ENCODE assay signal across 12 mouse cellular contexts in the genomic region with DNA sequence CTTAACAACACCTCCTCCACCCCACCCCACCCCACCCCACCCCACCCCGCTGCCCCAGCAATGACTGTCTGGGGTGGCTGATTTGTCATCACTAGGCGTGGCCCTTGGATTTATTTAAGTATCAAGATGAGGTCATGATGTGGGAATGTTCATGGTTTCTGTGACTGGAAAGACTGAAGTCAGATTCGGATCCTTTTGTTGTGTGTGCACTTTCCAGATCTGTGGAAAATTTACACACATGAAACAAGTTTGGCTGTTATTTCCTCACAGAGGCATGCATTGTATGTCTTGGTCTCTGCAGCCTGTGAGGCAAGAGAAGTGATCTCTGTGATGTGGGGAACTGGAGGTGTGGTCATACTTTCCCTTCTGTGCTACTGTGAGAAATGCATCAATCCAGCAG. TPM values are rescaled to one million over a fixed set of nuclear protein-coding genes. Genes with fewer than 3 reads are reported as not detected.
DNase-seq lines count a peak whose midpoint lies in the region; ATAC-seq and TF ChIP-seq lines count a peak whose summit lies in the region.
"Had no signal": no experiment of that assay in that cellular context is flagged by ENCODE, and none has a peak within 500 bp of the region (broad histone marks: within the 10 kb centered on the region; RNA-seq: fewer than 3 reads in every experiment).

No protein-coding gene starts in this region.

- no peaks in the 10 kb centered on the region for H3K27me3 ChIP-seq in heart, embryonic 16.5 days (ENCODE audit: control insufficient read depth, insufficient read depth, low read length)
- H3K27me3 ChIP-seq in myocyte (ENCODE audit: control insufficient read depth, insufficient read depth, insufficient read length), result no peaks in the 10 kb centered on the region

- DNase-seq in heart, adult 8-10 months (ENCODE audit: low spot score), result no peak
- peak; percentile 31 for DNase-seq in 416B (ENCODE audit: low read depth)
- peak; percentile 64 for DNase-seq in T-cell, adult 2 months (ENCODE audit: low spot score)
- DNase-seq in retina, postnatal 1 day, result no peak
- DNase-seq in embryo, embryonic 11 days, result no peak
- DNase-seq in yolk sac, embryonic 10.5 days (ENCODE audit: low spot score), result no peak

- H3K79me2 ChIP-seq in myocyte (ENCODE audit: control insufficient read depth, insufficient read depth), result peaks cover 70% of the 10 kb centered on the region

- H3K9me3 ChIP-seq in heart, embryonic 16.5 days (replicated peaks; ENCODE audit: control insufficient read depth, low read length), result no peaks in the 10 kb centered on the region
- H3K9me3 ChIP-seq: midbrain, embryonic 10.5 days had no signal

- H3K4me1 ChIP-seq in heart, embryonic 16.5 days (ENCODE audit: control insufficient read depth, insufficient read depth, low read length), result peaks cover 64% of the 10 kb centered on the region

- H3K4me3 ChIP-seq in heart, embryonic 16.5 days (ENCODE audit: low read length), result no peak overlapping the region
- no peak overlapping the region for H3K4me3 ChIP-seq in myocyte
- H3K4me3 ChIP-seq: midbrain, embryonic 10.5 days had no signal

- 42% methylated on average over 3 of the region's 3 CpGs for WGBS in heart, embryonic 16.5 days

- ATAC-seq in heart, embryonic 16.5 days (replicated peaks; ENCODE audit: extremely low read depth, insufficient read depth, low FRiP score), result no peak
- ATAC-seq: hindbrain, embryonic 16.5 days had no signal

- H3ac ChIP-seq in myocyte (ENCODE audit: control insufficient read depth, insufficient read length), result no peak overlapping the region

- H3K9ac ChIP-seq in heart, embryonic 16.5 days (ENCODE audit: low read length), result 0 out of 2 replicates have a peak overlapping the region, but pooled peaks have one; percentile 13

- H3K27ac ChIP-seq in heart, embryonic 16.5 days (ENCODE audit: low read length), result peak overlapping the region; percentile 51

- TF ChIP-seq POLR2A in myocyte (IDR thresholded peaks at IDR 0.05; ENCODE audit: insufficient read length, low read depth), result no peak

- H3K36me3 ChIP-seq in heart, embryonic 16.5 days (ENCODE audit: control insufficient read depth, insufficient read depth), result peaks cover 20% of the 10 kb centered on the region
- peaks cover 26% of the 10 kb centered on the region for H3K36me3 ChIP-seq in myocyte (ENCODE audit: control insufficient read depth, insufficient read depth)
- H3K36me3 ChIP-seq: midbrain, embryonic 10.5 days had no signal

- H3K4me2 ChIP-seq in heart, embryonic 16.5 days (ENCODE audit: low read depth, low read length), result no peak overlapping the region
- peak overlapping the region; percentile 71 for H3K4me2 ChIP-seq in myocyte (ENCODE audit: low read depth)

TF ChIP-seq in myocyte, 11 proteins besides CTCF, POLR2A, EP300 and RAD21:
- TF ChIP-seq REST (IDR thresholded peaks at IDR 0.05; ENCODE audit: insufficient read depth, insufficient read length), result no peak

RNA-seq across cellular contexts. Expression of a gene that starts 49.6 kb away (rescaled TPM):
- polyA plus RNA-seq in heart, embryonic 16.5 days (2015; fragmentation: Nextera tagmentation; extraction: Ambion mirVana), result 3.2 TPM in 2 replicates
- total RNA-seq in heart, adult 8-10 months (2022), result not detected
- polyA plus RNA-seq in myocyte (2012; fragmentation: generic; extraction: Trizol), result not detected
- total RNA-seq: left cerebral cortex, adult 8-10 months; MEL had no signal

Comparison
In these comparisons a context has a peak if more than half of its experiments do, and no peak if none do; other contexts are left out.
1. DNase-seq: peak in 416B (single experiment) and T-cell, adult 2 months (single experiment); none in heart, adult 8-10 months (single experiment), retina, postnatal 1 day (single experiment), embryo, embryonic 11 days (single experiment) and yolk sac, embryonic 10.5 days (single experiment).